Mouse (Mus musculus): ENCODE measurements around the gene Cnnm3.
"Not testable (repeated sequence)": the region's sequence is repeated elsewhere in the genome, so short reads cannot be mapped to it uniquely, and the experiment has no call there.

Gene Cnnm3

GRCm38 (mm10) chr1:36536783-36537182 lies 25.1 kb downstream of the Cnnm3 start, which contains the start of gene Ankrd23:
Gene Ankrd23, minus strand, starts transcription at chr1:36536883.
- DNase-seq (ENCODE audit: low spot score) = not testable (repeated sequence)

GRCm38 (mm10) chr1:36538727-36539126 lies 27.1 kb downstream of the Cnnm3 start:
- no peak for DNase-seq (ENCODE audit: low spot score)

GRCm38 (mm10) chr1:36539186-36539585 lies 27.5 kb downstream of the Cnnm3 start, which contains the start of gene Gm42417:
Gene Gm42417, minus strand, starts transcription at chr1:36539429.
- DNase-seq (ENCODE audit: low spot score) = peak; percentile 92

- DNase-seq (ENCODE audit: low spot score) = no peak
Measured at GRCm38 (mm10) chr1:36540132-36540531, 28.5 kb downstream of the Cnnm3 start.

GRCm38 (mm10) chr1:36540807-36541206 lies 29.1 kb downstream of the Cnnm3 start:
- DNase-seq (ENCODE audit: low spot score) = no peak

- DNase-seq (ENCODE audit: low spot score) = no peak
Measured at GRCm38 (mm10) chr1:36541844-36542243, 30.2 kb downstream of the Cnnm3 start.

GRCm38 (mm10) chr1:36542925-36543324 lies 31.3 kb downstream of the Cnnm3 start:
- no peak for DNase-seq (ENCODE audit: low spot score)

GRCm38 (mm10) chr1:36545382-36545781 lies 33.7 kb downstream of the Cnnm3 start:
- DNase-seq (ENCODE audit: low spot score) = no peak

- DNase-seq (ENCODE audit: low spot score) = no peak
Measured at GRCm38 (mm10) chr1:36545845-36546600, 34.4 kb downstream of the Cnnm3 start.

GRCm38 (mm10) chr1:36546888-36547471 lies 35.3 kb downstream of the Cnnm3 start, which contains the start of gene Ankrd39:
Gene Ankrd39, minus strand, starts transcription at chr1:36547445.
- peak; percentile 97 for DNase-seq (ENCODE audit: low spot score)

GRCm38 (mm10) chr1:36547981-36548598 lies 36.4 kb downstream of the Cnnm3 start:
- DNase-seq (ENCODE audit: low spot score) = peak; percentile 60

GRCm38 (mm10) chr1:36548771-36549170 lies 37.1 kb downstream of the Cnnm3 start:
- DNase-seq (ENCODE audit: low spot score) = no peak

GRCm38 (mm10) chr1:36549491-36549890 lies 37.8 kb downstream of the Cnnm3 start:
- no peak for DNase-seq (ENCODE audit: low spot score)

GRCm38 (mm10) chr1:36550075-36550863 lies 38.6 kb downstream of the Cnnm3 start:
- no peak for DNase-seq (ENCODE audit: low spot score)

- DNase-seq (ENCODE audit: low spot score) = no peak
Measured at GRCm38 (mm10) chr1:36551904-36552303, 40.2 kb downstream of the Cnnm3 start.

- no peak for DNase-seq (ENCODE audit: low spot score)
Measured at GRCm38 (mm10) chr1:36552506-36552905, 40.8 kb downstream of the Cnnm3 start.

- DNase-seq (ENCODE audit: low spot score) = no peak
Measured at GRCm38 (mm10) chr1:36554633-36555399, 43.1 kb downstream of the Cnnm3 start.

GRCm38 (mm10) chr1:36555798-36556395 lies 44.2 kb downstream of the Cnnm3 start:
- DNase-seq (ENCODE audit: low spot score) = no peak

- peak; percentile 86 for DNase-seq (ENCODE audit: low spot score)
Measured at GRCm38 (mm10) chr1:36556553-36557456, 45.1 kb downstream of the Cnnm3 start.
